Mouse (Mus musculus) induced T-regulatory cell, adult 2 months (primary cell): Measurements from ENCODE around the gene D5Ertd579e.

Experiments
- DNase-seq: peaks from one replicate; pipeline ENCODE4 v3.0.0-alpha.2; 2012; ENCODE audit warnings: low read depth

The D5Ertd579e gene

GRCm38 (mm10) chr5:36695461-36696231 is at the start of gene D5Ertd579e:
TSS of gene D5Ertd579e (minus strand) at chr5:36696024.
- DNase-seq = peak; percentile 93

DNA sequence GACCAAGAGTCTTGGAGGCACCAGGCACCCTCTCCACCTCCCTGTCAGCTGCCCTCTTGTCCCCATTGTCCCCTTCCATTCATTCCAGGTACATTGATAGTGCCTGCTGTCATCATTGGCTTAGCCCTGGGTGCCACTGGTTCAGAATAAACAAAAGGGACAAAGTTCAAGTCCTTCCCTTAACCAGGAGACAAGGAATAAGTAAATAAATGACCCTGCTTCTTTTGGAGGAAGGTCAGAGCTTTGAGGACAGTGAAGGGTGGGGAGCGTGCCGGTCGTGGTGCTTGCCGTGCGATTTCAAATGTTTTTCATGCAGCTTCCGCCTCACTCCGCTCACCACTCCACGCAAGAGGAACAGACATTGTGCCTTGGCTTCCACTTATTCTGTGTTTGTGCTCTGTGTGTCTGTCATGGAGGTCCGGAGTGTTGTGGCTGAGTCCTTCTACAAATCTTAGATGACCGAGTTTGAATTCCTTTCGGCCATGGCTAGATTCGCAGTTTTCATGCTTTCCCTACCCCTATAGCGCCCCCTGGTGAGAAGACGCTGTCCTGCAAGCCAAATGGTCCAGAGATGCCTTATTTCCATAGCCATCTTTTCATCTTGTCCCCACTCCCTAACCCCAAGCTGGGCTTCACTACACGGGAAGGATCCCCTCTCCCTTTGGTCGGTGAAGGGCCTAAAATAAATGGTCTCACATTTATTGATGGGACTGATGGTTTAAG is 46.5 kb upstream of the D5Ertd579e start:
- DNase-seq = peak; percentile 89

- DNase-seq = peak; percentile 42
These were observed 44.0 kb upstream of the D5Ertd579e start for GRCm38 (mm10) chr5:36739829-36740228.

- DNase-seq = no peak
These were observed 43.2 kb upstream of the D5Ertd579e start for GRCm38 (mm10) chr5:36738799-36739615.

- DNase-seq = no peak
These were observed 41.9 kb upstream of the D5Ertd579e start for GRCm38 (mm10) chr5:36737765-36738164.

GRCm38 (mm10) chr5:36736009-36736408 is 40.2 kb upstream of the D5Ertd579e start:
- no peak for DNase-seq

- no peak for DNase-seq
These were observed 39.3 kb upstream of the D5Ertd579e start for GRCm38 (mm10) chr5:36735106-36735505.

DNA sequence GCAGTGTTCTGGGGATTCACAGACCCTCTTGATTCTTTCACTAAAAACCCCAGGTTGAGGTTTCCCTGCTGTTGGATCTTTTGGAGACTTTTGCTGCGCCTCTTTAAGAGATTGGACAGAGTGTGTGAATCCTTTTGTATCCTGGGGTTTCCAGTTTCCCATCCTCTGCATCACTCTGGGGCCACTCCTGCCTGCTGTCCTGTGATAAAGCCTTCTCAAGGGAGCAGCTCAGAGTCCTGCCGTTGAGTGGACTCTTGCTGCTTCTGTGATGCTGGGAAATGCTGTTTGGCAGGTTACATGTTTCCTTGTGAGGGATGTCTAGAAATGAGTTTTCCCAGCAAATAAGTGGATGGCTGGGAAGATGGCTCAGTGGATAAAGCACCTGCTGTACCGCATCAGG is 37.6 kb upstream of the D5Ertd579e start:
- DNase-seq = no peak

GRCm38 (mm10) chr5:36731901-36732652 is 36.3 kb upstream of the D5Ertd579e start:
- no peak for DNase-seq

- no peak for DNase-seq
These were observed 34.9 kb upstream of the D5Ertd579e start for GRCm38 (mm10) chr5:36730689-36731088.

- DNase-seq = no peak
These were observed 34.1 kb upstream of the D5Ertd579e start for GRCm38 (mm10) chr5:36729923-36730322.

DNA sequence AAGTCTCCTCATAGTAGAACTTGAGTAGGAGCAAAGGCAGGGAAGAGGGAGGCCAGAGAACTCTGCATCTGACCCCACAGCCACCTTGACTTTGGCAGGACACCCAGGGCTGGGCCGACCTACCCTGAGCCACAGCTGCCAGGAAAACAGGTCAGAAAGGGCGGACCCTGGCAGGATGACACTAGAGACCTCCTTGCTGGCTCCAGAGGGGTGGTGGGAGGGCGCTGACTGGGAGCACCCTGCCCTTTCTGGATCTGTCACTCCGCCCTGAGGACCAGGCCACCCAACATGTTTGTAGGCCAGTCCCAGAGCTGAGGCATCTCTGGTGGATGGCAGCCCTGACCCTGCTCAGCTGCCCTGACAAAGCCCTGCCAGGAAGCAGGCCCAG is 33.3 kb upstream of the D5Ertd579e start:
- no peak for DNase-seq

DNA sequence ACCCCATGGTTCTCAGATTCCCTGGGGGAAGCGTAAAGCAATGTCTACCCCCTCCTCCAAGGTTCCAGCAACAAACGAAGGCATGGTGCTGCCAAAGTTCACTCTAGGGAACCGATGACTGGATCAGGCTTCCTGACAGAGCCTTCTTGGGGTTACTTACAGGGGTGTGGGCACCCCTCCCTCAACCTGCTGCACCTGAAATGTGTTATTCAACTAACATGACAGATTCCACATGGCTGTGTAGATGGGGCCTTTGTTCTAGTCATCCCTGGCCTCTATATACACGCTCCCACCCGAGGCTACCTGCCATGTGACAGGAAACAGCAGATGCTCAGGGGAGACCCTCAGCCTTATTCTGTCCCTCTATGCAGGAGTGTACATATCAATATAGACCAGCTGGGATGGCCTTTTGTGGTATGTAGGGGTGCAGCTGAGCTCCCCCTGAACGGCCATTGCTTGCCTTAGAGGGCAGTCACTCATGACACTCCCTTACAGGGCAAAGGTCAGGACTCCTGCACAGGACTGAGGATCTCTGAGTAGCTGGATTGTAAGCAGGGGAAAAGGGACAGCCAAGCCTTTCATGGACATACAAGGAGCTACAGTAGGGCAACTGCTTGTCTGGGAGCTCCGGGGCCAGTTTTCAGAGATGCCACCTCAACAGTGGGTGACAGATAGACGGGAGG is 32.7 kb upstream of the D5Ertd579e start:
- DNase-seq = no peak

GRCm38 (mm10) chr5:36727776-36728175 is 32.0 kb upstream of the D5Ertd579e start:
- no peak for DNase-seq

DNA sequence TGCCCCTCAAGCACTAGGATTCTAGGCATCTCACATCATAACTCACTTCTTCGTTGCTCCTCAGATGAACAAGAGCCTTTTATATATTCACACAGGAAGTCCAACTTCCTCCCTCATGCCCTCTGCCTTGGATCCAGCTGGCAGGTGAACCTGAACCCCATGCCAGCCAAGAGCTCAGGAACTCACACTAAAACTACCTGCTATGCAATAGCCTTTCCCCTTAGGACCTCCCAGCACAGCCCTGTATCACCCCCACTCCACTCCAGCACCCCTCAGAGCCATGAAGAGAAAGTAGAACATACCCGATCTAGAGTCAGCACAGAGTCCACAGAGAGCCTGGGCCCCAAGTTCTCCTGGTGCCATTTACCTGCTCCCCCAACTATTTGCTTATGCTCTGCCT is 31.3 kb upstream of the D5Ertd579e start:
- DNase-seq = peak; percentile 49

GRCm38 (mm10) chr5:36726387-36726801 is 30.6 kb upstream of the D5Ertd579e start:
- DNase-seq = peak; percentile 86

GRCm38 (mm10) chr5:36725861-36726260 is 30.0 kb upstream of the D5Ertd579e start:
- DNase-seq = no peak

DNA sequence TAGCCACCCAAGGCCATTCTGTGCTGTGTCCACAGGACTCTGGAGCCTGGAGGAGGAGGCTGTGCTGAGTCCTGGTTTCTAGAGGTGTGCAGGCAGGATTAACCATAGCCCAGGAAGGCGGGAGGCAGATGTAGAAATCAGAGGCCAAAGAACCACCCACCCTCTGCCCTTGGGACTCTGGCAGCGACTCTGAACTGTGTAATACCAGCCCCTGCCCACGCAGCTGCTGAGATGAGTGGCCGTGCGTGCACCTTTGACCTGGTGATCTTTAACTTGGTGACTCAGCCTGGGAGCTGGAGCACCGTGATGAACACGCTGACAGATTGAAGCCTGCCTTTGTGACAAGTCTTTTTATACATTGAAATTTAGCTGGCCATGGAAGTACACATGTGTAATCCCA is 28.4 kb upstream of the D5Ertd579e start:
- peak; percentile 52 for DNase-seq

DNA sequence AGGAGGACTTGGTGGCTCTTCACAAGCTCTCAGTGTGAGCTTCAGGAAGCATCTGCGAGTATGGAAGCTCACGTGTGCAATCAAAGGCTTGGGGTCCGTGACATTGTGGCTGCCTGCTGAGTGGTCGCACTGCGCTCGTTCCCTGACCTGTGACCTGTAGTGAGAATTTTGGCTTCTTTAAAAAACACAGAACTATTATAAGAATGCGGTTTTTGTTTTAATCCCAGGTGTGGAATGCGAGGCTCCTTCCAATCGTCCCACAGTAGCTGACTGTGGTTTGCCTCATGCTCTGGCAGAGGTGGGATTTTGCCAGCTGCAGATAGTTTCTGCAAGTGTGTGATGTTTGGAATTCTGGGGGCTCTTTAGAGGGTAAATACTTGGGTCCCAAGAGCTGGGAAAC is 27.5 kb upstream of the D5Ertd579e start:
- no peak for DNase-seq

DNA sequence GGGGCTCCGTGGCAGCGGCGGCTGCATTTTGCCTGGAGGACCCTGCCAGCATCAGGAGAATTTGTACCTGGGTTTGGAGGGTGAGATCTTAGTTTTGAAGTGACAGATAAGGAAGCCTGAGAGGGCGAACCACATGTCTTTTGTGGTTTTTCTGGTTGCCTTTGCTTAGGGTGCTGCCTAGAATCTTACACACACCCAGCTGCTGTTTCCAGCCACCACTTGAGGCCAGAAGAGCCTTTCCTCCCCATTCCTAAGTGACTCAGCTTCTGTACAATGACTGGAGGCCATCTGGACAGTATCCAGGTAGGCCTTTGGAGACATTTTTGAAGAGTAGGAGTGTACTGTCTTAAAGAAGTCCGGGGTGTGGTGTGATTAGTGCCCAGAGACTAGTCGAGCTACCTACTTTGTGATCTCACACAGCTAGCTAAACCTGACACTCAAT is 26.6 kb upstream of the D5Ertd579e start:
- peak; percentile 67 for DNase-seq

- DNase-seq = peak; percentile 21
These were observed 25.0 kb upstream of the D5Ertd579e start for GRCm38 (mm10) chr5:36720710-36721375.
